22 mouse cellular contexts compared by ENCODE assay signal in genomic region chr9:57973440-57974066, GRCm38 (mm10). TPM values are rescaled to one million over a fixed set of nuclear protein-coding genes. Genes with fewer than 3 reads are reported as not detected.
DNase-seq lines count a peak whose midpoint lies in the region; ATAC-seq lines count a peak whose summit lies in the region.
"Had no signal": no experiment of that assay in that cellular context is flagged by ENCODE, and none has a peak within 500 bp of the region (broad histone marks: within the 10 kb centered on the region; RNA-seq: fewer than 3 reads in every experiment).

No protein-coding gene starts in this region.

- H3K4me2 ChIP-seq in forebrain, embryonic 14.5 days (ENCODE audit: low read length), result no peak overlapping the region
- H3K4me2 ChIP-seq in limb, embryonic 11.5 days (ENCODE audit: low read depth, severe bottlenecking), result no peak overlapping the region
- H3K4me2 ChIP-seq: forebrain, embryonic 13.5 days; hindbrain, embryonic 14.5 days; liver, embryonic 12.5 days had no signal

- no peaks in the 10 kb centered on the region for H3K36me3 ChIP-seq in forebrain, embryonic 10.5 days (replicated peaks)
- H3K36me3 ChIP-seq in forebrain, embryonic 14.5 days (ENCODE audit: control insufficient read depth, insufficient read depth, low read length), result no peaks in the 10 kb centered on the region
- H3K36me3 ChIP-seq in limb, embryonic 11.5 days (ENCODE audit: control insufficient read depth, insufficient read depth, low read length), result no peaks in the 10 kb centered on the region
- H3K36me3 ChIP-seq: G1E; heart, embryonic 10.5 days; liver, embryonic 12.5 days had no signal

- 88% methylated on average over 6 of the region's 6 CpGs for WGBS in forebrain, embryonic 10.5 days
- WGBS in forebrain, embryonic 14.5 days, result 85% methylated on average over 6 of the region's 6 CpGs
- 87% methylated on average over 6 of the region's 6 CpGs for WGBS in limb, embryonic 11.5 days

- ATAC-seq in forebrain, embryonic 14.5 days, result no peak
- ATAC-seq in limb, embryonic 11.5 days (ENCODE audit: insufficient number of reproducible peaks, low FRiP score, low TSS enrichment, low read depth), result no peak
- no peak for ATAC-seq in activated CD4-positive, CD25-positive, alpha-beta regulatory T cell, adult 4 months
- ATAC-seq in monocyte, adult 5-6 weeks (replicated peaks; ENCODE audit: insufficient number of reproducible peaks, low FRiP score, low TSS enrichment, poor library complexity, severe bottlenecking), result no peak
- ATAC-seq: forebrain, embryonic 13.5 days; liver, embryonic 12.5 days; midbrain, embryonic 16.5 days had no signal

- no peak overlapping the region for H3K4me3 ChIP-seq in forebrain, embryonic 10.5 days
- H3K4me3 ChIP-seq in forebrain, embryonic 14.5 days (ENCODE audit: low read depth, low read length), result no peak overlapping the region
- no peak overlapping the region for H3K4me3 ChIP-seq in limb, embryonic 11.5 days (ENCODE audit: low read depth, low read length)
- H3K4me3 ChIP-seq: forebrain, embryonic 13.5 days; heart, embryonic 10.5 days; liver, embryonic 12.5 days; megakaryocyte, embryonic 14.5 days had no signal

- no peak overlapping the region for H3K9ac ChIP-seq in forebrain, embryonic 14.5 days (ENCODE audit: low read length)
- H3K9ac ChIP-seq in limb, embryonic 11.5 days (ENCODE audit: low read length), result no peak overlapping the region
- H3K9ac ChIP-seq: forebrain, embryonic 13.5 days; hindbrain, embryonic 14.5 days; liver, embryonic 12.5 days had no signal

- H3K27me3 ChIP-seq in forebrain, embryonic 10.5 days (ENCODE audit: poor library complexity, severe bottlenecking), result no peaks in the 10 kb centered on the region
- H3K27me3 ChIP-seq in forebrain, embryonic 14.5 days (replicated peaks; ENCODE audit: control insufficient read depth, insufficient read depth, low read length), result no peaks in the 10 kb centered on the region
- no peaks in the 10 kb centered on the region for H3K27me3 ChIP-seq in limb, embryonic 11.5 days (ENCODE audit: control insufficient read depth, insufficient read depth, low read length)
- H3K27me3 ChIP-seq: forebrain, embryonic 13.5 days; liver, embryonic 12.5 days had no signal

- H3K27ac ChIP-seq in forebrain, embryonic 10.5 days, result 0 out of 2 replicates have a peak overlapping the region, but pooled peaks have one; percentile 30
- H3K27ac ChIP-seq in forebrain, embryonic 14.5 days (ENCODE audit: low read depth, low read length), result no peak overlapping the region
- peak overlapping the region; percentile 63 for H3K27ac ChIP-seq in limb, embryonic 11.5 days (replicated peaks; ENCODE audit: low read depth, low read length)
- H3K27ac ChIP-seq: forebrain, embryonic 13.5 days; liver, embryonic 12.5 days had no signal

- H3K9me3 ChIP-seq in forebrain, embryonic 10.5 days, result no peaks in the 10 kb centered on the region; the same call in 1 of the 2 replicates
- no peaks in the 10 kb centered on the region for H3K9me3 ChIP-seq in forebrain, embryonic 14.5 days (replicated peaks; ENCODE audit: control insufficient read depth, low read length)
- no peaks in the 10 kb centered on the region for H3K9me3 ChIP-seq in limb, embryonic 11.5 days (ENCODE audit: control insufficient read depth, low read length)
- H3K9me3 ChIP-seq: forebrain, embryonic 13.5 days; G1E; heart, embryonic 10.5 days; liver, embryonic 12.5 days had no signal

- H3K4me1 ChIP-seq in forebrain, embryonic 10.5 days, result peaks cover 22% of the 10 kb centered on the region
- no peaks in the 10 kb centered on the region for H3K4me1 ChIP-seq in forebrain, embryonic 14.5 days (ENCODE audit: control insufficient read depth, insufficient read depth, low read length)
- peaks cover 20% of the 10 kb centered on the region for H3K4me1 ChIP-seq in limb, embryonic 11.5 days (ENCODE audit: control insufficient read depth, insufficient read depth, low read length)
- H3K4me1 ChIP-seq: forebrain, embryonic 13.5 days had no signal

- DNase-seq in forebrain, embryonic 10.5 days (ENCODE audit: extremely low spot score, low spot score), result no peak
- DNase-seq in forebrain, embryonic 14.5 days (ENCODE audit: low spot score), result no peak
- DNase-seq in urinary bladder, postnatal 14 days (ENCODE audit: low spot score), result peak; percentile 43
- DNase-seq in urinary bladder, postnatal 4 days (ENCODE audit: low spot score in 2 of 2), result no peak
- DNase-seq in limb, embryonic 11.5 days (ENCODE audit: low spot score), result no peak
- DNase-seq in cerebellum, postnatal 36 days, result no peak
- DNase-seq: cerebellum, adult 9-10 months; heart, postnatal 14 days; kidney, adult 11 months; lung, adult 2 months; right cerebral cortex, postnatal 25 days; thymus, postnatal 36 days had no signal

RNA-seq across cellular contexts. Expression of gene Cyp11a1, which starts 32.7 kb away (rescaled TPM):
- not detected in 2 replicates for polyA plus RNA-seq in forebrain, embryonic 10.5 days (2016; fragmentation: Nextera tagmentation; extraction: Ambion mirVana)
- polyA plus RNA-seq in forebrain, embryonic 14.5 days (2014; fragmentation: Nextera tagmentation; extraction: Ambion mirVana), result 0.15 and 0.54 TPM in 2 replicates
- 0.12 TPM in 1 of 2 replicates, not detected in the other for polyA plus RNA-seq in limb, embryonic 11.5 days (2014; fragmentation: Nextera tagmentation; extraction: Ambion mirVana)
- not detected for polyA plus RNA-seq in activated CD4-positive, CD25-positive, alpha-beta regulatory T cell, adult 4 months (2017; shearing (Covaris generic))
- total RNA-seq in monocyte, adult 5-6 weeks (2017), result 7.8 to 44.8 TPM (median 28.4 TPM) in 3 replicates
- polyA plus RNA-seq: CD4-positive, CD25-positive, alpha-beta regulatory T cell, adult 4 months had no signal

RNA-seq across cellular contexts. Expression of gene Sema7a, which starts 33.6 kb away (rescaled TPM):
- 0.14 and 0.75 TPM in 2 replicates for polyA plus RNA-seq in forebrain, embryonic 10.5 days (2016; fragmentation: Nextera tagmentation; extraction: Ambion mirVana)
- 3.6 and 6.2 TPM in 2 replicates for polyA plus RNA-seq in forebrain, embryonic 14.5 days (2014; fragmentation: Nextera tagmentation; extraction: Ambion mirVana)
- 0.35 and 1.4 TPM in 2 replicates for polyA plus RNA-seq in limb, embryonic 11.5 days (2014; fragmentation: Nextera tagmentation; extraction: Ambion mirVana)
- polyA plus RNA-seq in activated CD4-positive, CD25-positive, alpha-beta regulatory T cell, adult 4 months (2017; shearing (Covaris generic)), result under 1 TPM; 0.16 to 0.55 TPM
- 0.49 to 16.6 TPM (median 13.2 TPM) in 3 replicates for total RNA-seq in monocyte, adult 5-6 weeks (2017)
- total RNA-seq: G1E had no signal
- polyA plus RNA-seq: CD4-positive, CD25-positive, alpha-beta regulatory T cell, adult 4 months; liver, embryonic 12.5 days had no signal
